Mouse (Mus musculus): ENCODE measurements around the gene Snrpd2.

DNA sequence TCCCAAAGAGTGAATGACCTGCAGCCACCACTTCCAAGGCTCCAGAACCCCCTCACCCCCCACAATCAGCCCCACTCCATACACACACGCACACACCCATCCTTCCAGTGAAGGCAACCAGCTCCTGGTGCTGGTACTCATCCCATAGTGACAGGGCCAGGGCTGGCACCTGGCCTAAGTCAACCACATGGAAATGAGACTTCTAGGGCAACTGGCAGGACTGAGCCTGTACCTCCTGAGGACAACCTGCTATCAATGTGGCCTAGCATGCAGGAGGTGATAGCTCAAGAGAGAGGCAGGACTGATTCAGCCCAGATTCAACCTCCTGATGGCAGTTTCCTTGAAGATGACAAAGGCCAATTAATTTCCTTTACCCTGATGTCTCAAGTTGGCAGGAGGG is 49.2 kb upstream of the Snrpd2 start:
- TF ChIP-seq CTCF (IDR thresholded peaks at IDR 0.05; ENCODE audit: low read depth): no peak
- TF ChIP-seq EP300 (IDR thresholded peaks at IDR 0.05; ENCODE audit: low read depth): no peak

Data from liver, embryonic 14.5 days (tissue).